Mouse (Mus musculus) kidney, postnatal 14 days (tissue): ENCODE results near the gene Npepps.
"Not testable (repeated sequence)": the region's sequence is repeated elsewhere in the genome, so short reads cannot be mapped to it uniquely, and the experiment has no call there.

Experiments
- DNase-seq: peaks from one replicate; pipeline ENCODE4 v3.0.0; 2022; ENCODE audit warnings: mixed read lengths

The Npepps gene

DNA sequence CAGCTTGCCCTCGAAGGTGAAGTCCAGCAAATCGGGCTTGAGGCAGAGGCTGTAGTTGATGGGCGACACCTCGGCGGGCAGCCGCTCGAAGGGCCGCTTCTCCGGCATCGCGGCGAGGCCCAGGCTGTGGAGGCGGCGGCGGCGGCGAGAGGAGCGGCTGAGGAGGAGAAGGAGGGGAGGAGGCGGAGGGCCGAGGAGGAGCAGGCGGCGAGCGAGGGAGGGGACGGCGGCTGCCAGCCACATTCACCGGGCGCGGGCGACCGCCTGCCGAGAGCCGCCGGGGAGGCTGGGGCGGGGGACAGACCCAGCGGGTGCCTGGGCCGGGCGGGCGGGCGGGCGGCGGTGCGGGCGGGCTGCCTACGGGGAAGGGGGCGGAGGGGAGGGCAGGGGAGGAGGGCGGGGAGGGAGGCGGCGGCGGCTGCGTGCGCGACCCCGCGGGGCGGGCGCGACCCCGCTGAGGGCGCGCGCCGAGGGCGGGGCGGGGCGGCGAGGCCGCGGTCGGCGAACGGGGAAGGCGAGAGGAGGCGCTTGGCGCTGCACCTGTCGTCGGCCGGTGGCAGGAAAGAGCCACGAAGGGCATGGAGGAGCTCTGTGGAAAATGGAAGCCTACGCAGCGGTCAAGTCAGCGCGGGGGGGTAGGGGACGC lies at the start of gene Npepps:
TSS of gene Npepps (minus strand) at position 423 of the 646 bp plus-strand sequence.
- DNase-seq, result peak; percentile 88

DNA sequence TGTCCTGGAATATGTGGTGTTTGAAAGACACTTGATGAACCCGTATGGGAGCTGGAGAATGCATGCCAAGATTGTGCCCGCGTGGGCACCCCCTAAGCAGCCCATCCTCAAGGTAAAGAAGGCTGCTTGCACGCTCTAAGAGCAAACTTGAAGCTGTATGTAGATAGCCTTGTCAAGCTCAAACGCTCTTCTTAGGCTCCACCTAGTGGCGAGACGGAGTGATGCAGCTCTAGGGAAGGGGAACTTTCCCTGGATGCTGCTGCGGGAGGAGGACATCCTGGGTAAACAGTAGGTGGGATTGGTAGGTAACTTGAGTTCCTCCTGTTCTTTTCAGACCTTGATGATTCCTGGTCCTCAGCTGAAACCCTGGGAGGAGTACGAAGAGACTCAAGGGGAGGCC lies 47.7 kb upstream of the Npepps start:
- DNase-seq, result peak; percentile 54

DNA sequence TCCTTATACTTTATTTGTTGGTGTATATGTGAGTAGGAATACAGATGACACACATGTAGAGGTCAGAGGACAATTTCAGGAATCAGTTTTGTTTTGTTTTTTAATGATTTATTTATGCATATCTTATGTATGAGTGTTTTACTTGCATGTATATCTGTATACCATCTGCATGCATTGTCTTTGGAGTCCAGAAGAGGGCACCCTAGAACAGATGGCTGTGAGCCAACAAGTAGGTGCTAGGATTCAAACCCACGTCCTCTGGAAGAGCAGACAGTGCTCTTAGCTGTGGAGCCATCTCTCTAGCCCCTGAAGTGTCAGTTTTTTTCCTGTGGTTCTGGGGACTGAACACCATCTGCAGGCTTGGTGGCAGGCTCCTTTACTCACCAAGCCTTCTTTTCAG lies 44.8 kb upstream of the Npepps start:
- no peak for DNase-seq

DNA sequence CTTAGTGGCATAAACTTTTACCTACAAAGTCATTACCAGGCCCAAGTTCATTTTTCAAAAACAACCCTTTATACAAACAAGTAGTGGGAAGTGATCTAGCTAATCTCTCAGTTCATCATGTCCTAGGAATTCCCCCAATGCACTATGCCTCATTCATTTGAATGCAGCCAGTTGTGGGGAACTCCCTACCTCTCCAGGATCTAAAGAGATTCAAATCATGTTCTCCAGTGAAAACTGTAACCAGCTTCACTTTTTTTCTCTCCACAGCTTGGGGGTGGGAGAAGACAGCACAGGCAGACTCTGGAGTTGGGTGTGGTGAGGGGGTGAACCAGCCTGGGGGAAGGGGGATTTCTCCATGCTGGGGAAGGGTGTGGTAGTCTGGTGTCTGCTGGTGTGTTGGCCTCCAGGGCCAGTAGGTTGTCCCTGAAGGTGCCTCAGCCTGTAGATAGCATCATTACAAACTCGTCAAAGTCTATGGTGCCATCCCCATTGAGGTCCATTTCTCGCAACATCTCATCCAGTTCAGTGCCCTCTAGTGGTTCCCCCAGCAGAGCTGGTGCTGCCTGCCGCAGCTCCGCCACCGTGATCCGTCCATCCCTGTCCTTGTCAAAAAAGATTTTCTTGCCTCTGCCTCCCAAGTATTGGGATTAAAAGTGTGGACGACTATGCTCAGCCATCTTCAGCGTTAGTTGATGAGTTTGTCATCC lies 41.6 kb upstream of the Npepps start:
- not testable (repeated sequence) for DNase-seq

DNA sequence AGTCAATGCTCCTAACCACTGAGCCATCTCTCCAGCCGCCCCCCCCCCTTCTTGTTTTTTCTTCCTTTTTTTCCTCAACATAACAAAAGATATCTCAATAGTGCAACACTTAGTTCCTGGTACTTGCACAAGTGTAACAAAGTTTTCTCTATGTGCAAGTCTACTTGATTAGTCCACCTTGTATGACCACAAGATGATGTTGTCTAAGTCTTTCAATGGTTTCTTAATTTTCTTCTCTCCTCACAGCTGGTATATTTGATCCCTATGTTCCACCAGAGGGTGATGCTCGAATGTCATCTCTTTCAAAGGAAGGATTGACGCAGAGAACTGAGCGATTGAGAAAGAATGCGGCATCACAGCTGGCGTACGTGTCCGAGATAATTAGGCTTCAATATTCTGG lies 40.8 kb upstream of the Npepps start:
- no peak for DNase-seq

DNA sequence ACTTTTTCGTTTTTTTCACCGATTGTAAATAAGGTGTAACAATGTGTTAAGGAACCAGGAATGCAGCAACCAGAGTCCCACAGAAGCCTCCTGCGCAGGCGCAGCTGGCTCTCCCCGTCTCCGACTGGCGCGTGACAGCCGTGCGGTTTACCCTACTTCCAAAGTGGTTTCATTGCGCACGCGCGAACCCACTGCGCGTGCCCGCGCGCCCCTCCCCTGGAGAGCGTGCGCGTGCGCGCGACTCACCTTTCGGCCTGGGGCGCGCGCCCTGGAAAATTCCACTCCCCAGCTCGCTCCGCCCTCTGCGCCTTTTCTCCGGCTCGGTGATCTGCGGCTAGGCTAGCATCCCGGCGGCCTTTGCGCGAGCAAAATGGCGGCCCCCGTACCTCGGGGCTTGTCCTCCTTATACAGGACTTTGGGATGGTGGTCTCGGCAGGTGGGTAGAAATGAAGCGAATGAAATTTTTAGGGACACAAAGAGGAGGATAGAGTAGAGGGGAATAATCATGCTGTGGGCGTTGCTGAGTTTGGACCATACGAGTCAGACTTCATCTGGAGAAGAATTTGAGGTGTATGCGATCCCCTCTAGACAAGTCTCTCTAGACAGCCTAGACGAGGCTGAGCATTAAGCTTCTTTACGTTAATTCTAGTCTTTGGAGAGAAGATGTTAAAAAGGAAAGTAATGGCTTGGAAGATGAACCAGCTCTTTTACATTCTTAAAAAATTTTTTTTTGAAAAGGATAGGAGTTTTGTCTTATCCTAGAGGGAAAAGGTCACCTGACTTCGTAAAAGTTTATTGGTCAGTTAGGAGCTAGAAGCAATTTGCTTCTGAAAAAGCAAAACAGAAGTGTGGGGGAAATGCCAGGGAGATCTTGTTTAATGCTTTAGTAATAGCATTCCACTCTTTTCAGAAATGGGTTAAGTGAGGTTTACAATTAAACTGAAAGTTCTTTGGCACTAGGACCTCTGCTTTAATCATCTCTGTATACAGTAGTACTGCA lies 35.4 kb upstream of the Npepps start, which contains the start of gene Mrpl45:
TSS of gene Mrpl45 (plus strand) at position 213 of the 1,000 bp plus-strand sequence.
- peak; percentile 100 for DNase-seq

DNA sequence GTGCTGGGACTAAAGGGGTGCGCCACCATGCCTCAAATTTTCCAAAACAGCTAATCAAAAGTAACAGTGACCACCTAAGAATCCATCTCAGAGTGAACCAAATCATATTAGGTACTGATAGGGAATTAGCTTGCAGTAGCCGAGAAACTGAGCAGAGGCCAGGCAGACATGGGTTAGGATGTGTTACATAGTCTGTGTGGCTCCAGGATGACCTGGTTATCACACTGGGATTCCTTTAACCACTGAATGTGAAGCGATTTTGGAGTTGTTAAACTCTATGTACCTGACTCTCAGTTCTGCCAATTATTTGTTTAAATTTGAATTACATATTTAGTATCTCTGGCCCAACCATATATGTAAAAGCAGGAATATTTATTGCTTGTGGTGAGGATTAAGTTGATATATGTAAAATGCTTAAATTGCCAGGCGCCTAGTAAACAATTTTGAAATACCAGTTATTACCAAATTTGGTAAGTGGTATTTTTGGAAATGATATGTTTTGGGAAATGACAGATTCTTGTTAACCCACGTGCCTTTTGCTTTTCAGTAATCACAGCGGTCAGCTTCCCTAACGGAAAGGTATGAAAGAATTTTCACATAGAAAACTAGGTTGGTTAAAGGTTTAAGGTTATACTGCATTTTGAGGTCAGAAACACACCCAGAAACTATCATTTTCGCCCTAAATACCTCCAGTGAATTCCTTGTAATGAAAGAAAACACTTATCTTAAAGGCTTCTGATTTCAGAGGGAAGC lies 34.5 kb upstream of the Npepps start:
- no peak for DNase-seq

DNA sequence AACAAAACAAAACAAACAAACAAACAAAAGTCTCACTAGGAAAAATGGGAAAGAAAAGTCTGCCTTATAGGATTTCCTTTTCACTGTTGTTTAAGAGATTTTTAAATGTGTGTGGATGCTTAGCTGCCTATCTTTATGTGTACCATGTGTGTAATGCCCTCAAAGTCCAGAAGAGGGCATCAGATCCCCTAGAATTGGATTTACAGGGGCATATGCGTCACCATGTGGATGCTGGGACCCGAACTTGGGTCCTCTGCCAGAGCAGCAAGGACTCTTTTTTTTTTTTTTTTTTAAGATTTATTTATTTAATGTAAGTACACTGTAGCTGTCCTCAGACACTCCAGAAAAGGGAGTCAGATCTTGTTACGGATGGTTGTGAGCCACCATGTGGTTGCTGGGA lies 33.7 kb upstream of the Npepps start:
- no peak for DNase-seq

DNA sequence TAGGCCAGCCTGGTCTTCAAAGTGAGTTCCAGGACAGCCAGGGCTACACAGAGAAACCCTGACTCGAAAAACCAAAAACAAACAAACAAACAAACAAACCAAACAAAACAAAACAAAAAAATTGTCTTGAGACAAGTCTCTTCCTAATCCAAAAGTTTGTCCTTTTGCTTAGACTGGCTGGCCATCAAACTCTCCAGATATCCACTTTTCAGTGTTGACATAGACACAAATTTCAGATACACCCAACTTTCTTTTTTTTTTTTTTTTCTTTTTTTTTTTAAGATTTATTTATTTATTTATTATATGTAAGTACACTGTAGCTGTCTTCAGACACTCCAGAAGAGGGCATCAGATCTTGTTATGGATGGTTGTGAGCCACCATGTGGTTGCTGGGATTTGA lies 32.4 kb upstream of the Npepps start:
- not testable (repeated sequence) for DNase-seq

DNA sequence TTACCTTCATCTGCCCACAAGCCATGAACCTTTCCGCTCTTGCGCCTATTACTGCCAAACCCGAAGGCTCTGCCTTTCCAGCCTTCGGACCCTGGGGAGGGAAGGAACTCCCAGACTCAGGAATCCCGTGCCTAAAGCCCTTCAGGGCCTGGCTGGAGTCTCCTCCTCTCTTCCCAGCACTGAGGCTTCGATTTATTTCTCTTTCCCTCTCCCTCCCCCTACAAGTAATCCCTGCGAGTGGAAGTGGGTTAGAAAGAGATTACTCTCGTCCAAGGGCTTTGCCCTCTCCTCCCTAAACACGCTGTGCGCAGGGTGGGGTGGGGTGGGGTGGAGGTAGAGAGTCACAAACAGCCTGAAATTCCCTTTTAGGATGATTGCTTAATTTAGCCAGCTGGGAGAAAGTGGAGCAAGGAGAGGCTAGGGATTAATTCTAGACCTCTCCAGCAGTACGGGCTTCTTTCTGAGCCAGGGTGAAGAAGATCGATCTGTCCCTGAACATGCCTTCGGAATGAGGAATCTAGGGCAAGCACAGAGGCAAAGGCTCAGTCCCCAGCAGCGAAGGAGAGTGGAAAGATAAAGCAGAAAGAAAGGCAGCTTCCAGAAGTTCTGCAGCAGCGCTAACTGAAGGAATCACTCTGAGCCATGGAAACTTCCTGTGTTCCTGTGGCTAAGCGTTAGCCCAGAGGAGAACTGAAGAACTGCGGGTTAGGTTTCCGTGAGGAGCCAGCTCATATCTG lies 30.6 kb upstream of the Npepps start:
- peak; percentile 33 for DNase-seq

DNA sequence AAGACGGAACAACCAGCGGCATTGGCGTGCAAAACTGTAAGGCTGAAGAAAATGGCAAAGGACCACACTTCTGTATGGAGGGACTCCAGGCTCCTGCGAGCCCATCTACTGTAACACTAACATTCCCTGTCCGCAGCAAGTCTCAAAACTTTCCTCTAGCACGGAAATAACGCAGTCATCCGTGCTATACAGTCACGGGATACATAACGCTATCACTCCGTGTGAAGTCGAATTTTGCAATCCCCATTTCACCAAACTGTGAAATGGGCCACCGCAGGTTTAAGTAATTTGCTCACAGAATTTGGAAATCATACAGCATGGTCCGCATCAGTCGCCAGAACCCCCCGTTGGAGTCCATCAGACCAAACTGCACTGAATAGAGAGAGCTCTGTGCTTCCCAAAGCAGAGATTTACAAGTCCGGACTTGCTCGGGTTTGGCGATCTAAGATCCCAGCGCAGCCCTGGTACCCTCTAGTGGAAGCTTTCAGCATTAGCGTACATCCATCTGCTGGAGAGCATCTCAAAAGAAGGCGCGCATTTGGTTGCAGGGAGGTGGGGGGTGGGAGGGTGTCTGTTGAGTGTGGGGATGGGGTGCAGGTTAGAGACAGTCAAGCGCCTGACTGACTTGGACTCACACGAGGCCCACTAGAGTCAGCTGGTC lies 29.6 kb upstream of the Npepps start:
- DNase-seq, result peak; percentile 84

DNA sequence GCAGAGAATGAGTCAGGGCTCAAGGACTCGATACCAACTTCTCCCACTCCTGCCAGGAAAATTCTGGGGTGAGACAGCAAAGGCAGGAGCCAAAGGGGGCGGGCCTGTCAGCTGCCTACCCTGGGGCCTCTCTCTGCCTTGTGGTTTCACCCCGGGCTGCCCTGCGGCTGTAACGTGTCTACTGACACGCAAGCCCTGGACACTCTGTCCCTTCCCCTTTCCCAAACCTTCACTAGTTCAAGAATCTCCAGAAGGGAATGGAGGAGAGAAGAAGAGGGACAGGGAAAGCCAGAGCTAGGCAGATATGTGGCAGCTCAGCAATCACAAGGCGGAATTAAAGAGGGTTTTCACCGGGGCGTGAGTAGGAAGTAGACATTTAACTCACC lies 29.0 kb upstream of the Npepps start:
- peak; percentile 67 for DNase-seq

DNA sequence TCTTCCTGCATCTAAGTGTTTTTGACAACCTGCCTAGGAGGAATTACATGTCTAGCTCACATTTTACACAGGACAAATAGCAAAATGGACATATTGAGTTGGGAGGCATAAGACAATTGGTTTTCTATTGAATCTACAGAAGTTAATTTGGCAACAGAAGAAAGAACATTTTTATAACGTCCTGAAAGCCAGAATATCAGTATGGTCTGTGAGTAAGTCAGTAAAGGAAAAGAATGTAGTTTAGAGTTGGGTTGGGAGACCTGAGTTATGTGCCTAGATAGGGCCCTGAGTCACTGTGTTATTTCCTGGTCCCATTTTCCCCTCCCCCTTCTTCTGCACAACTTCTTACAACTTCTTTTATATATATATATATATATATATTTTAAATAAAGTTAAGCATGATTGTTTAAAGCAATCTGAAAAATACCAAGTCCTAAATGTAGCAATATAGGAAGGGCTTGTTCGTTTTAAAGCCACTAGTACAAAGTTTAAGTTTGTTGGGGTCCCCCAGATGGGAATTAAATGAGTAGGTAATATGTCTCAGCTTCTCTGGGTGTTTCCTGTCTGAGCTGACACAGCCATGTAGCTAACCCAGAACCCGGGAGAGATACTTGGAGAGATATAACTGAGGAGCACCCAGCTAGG lies 28.5 kb upstream of the Npepps start:
- DNase-seq, result no peak

DNA sequence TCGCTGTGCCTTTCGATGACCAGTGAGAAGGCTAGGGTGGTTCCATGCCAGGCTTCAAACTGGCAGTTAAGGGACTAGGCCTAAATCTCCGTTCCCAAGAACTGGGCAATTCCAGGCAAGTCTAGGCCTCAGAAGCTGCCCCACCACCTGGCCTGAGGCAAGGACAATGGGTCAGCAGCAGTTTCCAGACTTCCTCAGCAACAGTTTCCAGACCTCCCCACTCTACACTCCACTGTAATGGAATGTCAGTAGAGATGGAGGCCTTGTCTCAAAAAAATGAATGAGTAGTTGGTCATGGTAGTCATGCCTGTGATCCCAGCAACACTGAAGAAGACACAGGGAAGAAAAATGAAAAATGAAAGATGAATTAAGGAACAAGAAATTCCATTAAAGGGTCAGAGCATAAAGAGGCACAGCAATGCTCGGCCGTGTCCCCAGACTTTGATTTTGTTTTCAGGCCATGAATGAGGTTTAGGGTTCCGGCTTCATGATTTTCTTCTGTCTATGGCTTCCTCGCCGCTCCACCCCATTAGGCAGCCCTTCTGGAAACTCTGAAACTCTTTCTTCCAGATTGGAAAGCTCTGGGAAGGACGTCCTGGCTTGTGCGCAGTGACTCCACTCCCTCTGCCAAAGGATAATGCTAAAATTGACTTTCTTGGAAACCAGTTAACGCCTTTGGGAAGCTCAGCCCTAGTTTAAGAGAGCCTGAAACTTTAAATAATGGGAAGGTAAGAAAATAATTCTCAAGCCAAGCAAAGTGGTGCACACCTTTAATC lies 27.0 kb upstream of the Npepps start:
- DNase-seq, result no peak

DNA sequence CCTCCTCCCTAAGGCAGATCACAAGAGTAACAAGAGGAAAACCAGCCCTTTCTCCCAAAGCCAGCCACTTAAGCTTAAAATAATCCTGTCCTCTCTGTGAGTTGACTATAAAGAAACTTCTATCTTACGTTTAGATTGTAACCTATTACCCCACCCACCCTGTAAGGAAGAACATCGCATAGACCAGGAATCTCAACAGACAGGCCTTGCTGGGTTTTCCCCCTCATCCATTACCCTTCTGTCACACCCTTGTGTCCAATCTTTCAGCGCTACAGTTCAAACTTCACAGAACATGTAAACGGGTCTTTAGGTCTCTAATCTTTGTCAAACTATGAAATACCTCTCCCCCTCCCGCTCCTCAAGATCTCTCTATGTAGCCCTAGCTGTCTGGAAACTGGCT lies 24.2 kb upstream of the Npepps start:
- DNase-seq, result no peak

DNA sequence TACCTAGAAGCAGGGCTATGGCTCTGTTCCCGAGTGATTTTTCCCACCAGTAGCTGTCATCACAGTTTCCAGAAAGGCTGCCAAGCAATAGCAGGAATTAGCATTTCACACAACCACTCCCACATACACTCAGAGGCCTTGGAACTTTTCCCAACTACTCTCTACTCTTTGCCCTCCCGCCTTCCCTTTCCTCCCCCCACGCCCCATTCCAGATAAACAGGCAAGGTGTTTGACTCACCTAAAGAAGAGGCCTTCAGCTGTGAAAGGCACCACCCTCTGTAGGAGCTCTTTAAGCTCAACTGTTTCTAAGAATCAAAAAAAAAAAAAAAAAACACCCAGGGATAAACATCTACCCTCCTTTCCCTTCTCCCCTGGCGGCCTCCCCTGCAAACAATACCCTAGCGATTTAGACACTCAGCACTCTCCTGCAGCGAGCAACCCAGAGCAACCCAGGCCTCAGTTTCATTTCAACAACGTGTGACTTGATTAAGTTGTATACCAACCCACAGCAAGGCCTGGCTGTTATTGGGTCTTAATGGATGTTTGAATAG lies 21.9 kb upstream of the Npepps start:
- peak; percentile 77 for DNase-seq

DNA sequence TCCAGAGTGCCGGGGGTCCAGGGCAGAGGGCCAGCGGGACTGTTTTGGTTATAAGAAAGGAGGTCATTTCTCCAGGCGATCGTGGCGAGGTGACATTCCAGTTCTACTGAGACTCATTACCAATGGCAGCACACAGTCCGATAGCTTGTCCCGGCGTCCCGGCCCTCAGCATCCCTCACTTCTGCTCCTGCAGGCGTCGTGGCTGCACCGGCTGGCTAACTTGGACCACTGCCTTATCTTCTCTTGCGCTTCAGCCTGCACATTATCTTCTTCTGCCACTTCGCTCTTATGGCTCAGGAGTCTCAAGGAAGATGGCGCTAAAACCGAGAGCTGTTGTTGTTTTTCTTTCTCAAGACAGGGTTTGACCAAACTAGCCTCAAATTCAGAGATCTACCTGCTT lies 21.0 kb upstream of the Npepps start:
- no peak for DNase-seq

DNA sequence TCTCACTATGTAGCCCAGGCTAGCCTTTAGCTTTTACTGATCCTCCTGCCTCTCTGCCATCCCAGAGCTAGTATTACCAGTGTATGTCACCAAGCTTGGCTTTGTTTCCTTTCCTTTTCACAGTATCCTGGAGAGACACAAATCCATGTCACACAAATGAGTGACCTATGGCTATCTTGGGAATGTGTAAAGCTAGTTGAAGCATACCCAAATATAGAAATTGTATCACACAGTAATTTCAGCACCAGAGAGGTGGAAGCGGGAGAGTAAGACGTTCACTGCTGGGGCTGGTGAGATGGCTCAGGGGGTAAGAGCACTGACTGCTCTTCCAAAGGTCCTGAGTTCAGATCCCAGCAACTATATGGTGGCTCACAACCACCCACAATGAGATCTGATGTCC lies 19.5 kb upstream of the Npepps start:
- DNase-seq, result no peak

DNA sequence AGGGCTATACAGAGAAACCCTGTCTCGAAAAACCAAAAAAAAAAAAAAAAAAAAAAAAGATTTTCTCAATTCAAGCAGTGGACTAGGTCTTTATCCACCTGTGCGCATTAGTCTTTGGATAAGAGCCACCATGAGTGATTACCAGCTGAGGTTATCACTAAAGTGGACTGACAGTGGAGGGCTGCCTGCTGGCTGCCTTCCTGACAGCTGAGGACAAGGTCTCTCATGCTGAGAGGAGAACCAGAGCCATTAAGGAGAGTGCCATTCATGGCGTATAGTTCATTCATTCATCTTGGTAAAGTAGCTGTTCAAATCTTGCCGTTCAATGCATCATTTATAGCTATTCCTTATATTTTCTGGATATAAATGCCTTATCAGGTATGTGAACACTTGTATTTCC lies 16.1 kb upstream of the Npepps start:
- DNase-seq, result no peak

DNA sequence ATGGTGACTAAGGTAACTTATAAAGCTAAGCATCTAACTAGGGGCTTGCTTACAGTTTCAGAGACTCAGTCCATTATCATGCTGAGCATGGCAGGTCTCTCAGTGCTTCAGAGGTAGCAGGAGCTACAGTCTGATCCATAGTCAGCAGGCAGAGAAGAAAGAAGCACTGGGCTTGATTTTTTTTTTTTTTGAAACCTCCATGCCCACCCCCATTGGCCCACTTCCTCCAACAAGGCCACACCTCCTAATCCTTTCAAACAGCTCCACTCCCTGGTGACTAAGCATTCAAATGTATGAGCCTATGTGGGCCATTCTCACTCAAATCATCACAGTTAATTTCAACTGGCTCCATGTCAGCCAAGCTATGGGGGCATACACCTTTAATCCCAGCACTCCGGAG lies 12.3 kb upstream of the Npepps start:
- no peak for DNase-seq
